Mouse (Mus musculus): ENCODE results near the gene Lrrc14b.

Lrrc14b gene

GRCm38 (mm10) chr13:74363859-74364235 is at the start of gene Lrrc14b:
Gene Lrrc14b, minus strand, starts transcription at chr13:74364005.
- peak; percentile 24 to 43 for DNase-seq

- no peak for DNase-seq
Measured at GRCm38 (mm10) chr13:74399298-74399839, 35.6 kb upstream of the Lrrc14b start, which contains the start of gene Ftl1-ps1. Gene Ftl1-ps1, plus strand, starts transcription at chr13:74399694.

GRCm38 (mm10) chr13:74391156-74391555 is 27.4 kb upstream of the Lrrc14b start:
- no peak for DNase-seq

- peak; percentile 76 to 80 for DNase-seq
Measured at GRCm38 (mm10) chr13:74390371-74390990, 26.7 kb upstream of the Lrrc14b start, which contains the start of gene Zfp72. Gene Zfp72, minus strand, starts transcription at chr13:74390836.

GRCm38 (mm10) chr13:74389730-74390129 is 25.9 kb upstream of the Lrrc14b start:
- DNase-seq: no peak

DNA sequence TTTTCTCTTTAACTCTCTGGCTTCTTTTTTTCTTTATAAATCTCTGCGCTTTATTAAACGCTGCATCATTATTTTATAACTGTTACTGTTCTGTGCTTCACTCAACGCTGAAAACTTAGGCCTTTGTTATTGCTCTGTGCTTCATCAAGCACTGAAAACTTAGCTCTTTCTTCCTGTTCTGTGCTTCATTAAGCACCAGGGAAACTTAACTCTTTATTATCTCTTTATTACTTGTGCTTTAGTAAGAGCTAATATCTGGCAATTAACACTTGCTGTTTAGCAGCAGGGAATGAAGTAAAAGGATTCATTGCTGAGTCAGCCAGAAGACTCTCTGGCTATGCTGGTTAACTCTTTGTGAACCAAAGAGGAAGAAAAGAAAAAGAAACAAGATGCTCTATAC is 18.5 kb upstream of the Lrrc14b start:
- no peak for DNase-seq

GRCm38 (mm10) chr13:74381533-74382276 is 17.9 kb upstream of the Lrrc14b start:
- DNase-seq: no peak

- DNase-seq: peak in 1 of 2 experiments; percentile 22
Measured at GRCm38 (mm10) chr13:74363176-74363858, 488 bp downstream of the Lrrc14b start.

GRCm38 (mm10) chr13:74362218-74362617 is 1.6 kb downstream of the Lrrc14b start:
- no peak for DNase-seq

DNA sequence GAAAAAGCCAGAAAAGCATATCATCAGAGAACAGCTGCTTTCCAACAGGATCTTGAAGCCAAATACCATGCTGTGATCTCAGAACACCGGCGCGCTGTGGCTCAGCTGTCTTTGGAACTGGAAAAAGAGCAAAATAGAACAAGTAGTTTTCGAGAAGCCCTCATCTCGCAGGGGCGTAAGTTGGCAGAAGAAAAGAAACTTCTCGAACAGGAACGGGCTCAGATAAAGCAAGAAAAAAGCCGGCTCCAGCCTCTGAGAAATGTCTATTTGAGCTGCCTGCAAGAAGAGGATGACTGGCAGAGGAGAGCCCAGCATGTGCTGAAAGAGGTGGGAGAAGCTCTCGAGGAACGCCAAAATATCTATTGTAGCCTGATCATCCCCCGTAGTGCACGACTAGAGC is 7.3 kb downstream of the Lrrc14b start:
- DNase-seq: no peak

DNA sequence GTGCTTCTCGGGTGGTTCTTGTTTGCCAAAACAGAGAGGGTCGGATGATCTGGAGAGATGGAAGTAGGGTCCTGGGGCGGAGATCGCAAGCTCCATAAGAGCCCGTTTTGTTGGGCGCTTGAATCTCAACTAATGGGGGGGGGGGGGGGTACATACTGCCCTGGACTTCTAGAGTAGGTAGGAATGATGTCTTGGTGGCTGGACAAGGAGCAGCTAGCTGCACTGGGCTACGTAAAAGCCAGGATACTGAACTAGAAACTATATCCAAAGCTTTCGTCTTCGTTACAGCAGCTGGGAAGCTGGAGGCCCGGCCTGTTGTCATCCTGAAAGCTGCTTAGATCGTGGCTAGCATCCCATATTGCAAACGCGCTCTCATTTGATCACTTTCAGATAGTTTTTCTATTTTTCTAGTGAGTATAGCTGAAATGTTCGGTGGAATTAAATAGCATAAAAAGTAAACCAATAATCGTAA is 13.3 kb downstream of the Lrrc14b start:
- DNase-seq: peak in 1 of 2 experiments; percentile 12

GRCm38 (mm10) chr13:74349566-74350434 is 14.0 kb downstream of the Lrrc14b start, which contains the start of the genes Sdha and Ccdc127:
Gene Sdha, minus strand, starts transcription at chr13:74350280.
Gene Ccdc127, plus strand, starts transcription at chr13:74350309.
- DNase-seq: peak; percentile 94 to 98

- DNase-seq: peak; percentile 27 to 30
Measured at GRCm38 (mm10) chr13:74341036-74341435, 22.8 kb downstream of the Lrrc14b start.

DNA sequence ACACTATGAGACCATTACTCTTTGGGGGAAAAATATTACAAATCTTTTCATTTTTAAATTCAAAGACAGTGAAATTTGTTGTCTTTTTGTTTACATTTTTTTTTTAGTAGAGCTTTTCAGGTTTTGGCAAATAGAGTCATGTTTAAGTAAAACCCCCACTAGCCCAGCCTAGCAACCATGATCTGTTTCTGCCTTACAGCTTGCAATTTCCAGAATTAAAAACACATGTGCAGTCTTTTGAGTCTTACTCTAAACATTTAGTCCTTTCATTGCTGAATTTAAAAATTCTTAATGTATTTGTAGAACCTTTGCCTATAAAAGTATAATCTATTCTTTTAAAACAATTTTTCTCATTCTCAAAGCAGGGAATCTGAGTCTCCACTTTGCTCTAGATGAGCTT is 34.5 kb downstream of the Lrrc14b start:
- no peak for DNase-seq

DNA sequence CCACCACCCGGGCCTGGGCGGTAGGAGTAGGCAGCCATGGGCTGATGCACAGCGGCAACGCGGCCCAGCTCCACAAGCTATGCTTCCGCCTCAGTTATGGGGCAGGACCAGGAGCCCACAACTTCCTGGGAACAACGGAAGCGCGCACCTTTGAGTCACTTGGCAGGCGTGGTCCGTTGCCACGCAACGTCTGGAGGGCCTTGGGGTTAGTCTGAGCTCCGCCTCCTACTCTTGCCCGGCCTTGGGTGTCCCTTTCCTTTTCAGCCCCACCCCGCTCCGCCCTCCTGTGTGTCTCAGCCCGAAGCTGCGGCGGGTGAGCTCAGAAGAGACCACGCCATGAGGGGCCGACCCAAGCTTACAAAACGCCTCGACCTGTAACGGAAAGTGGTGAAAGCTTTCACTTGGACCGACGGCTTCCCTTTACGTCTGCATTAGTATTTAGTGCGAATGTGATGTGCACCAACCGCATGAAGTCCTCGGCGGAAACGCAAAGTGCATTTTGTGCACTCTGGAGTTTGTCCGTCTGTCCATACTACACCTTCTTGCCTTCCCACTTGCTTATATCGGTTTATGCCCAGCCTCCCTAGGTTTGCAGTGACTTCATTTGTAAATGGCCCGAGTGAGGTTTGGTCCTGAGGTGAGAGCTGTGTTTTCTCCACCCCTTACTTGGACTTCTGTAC is 46.5 kb downstream of the Lrrc14b start, which contains the start of gene Pdcd6:
TSS of gene Pdcd6 (minus strand) at position 411 of the 680 bp plus-strand sequence.
- peak; percentile 88 to 94 for DNase-seq

DNA sequence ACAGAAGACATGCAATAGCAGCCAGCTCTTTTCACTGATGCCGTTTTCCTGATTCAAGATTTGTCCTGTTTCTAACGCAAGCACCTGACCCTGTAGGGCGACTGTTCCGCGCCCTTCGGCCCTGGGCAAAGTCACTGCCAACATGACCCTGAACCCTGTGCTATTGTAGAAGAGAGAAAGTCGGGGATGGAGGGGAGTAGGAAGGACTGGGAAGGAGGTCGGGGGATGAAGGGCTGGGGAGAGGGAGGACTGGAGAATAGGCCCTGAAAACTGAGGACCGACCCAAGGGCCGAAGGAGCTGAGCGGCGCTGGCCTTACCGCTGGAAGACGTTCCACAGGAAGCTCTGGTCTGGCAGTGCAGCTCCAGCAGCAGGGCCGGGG is 47.0 kb downstream of the Lrrc14b start:
- no peak for DNase-seq

DNA sequence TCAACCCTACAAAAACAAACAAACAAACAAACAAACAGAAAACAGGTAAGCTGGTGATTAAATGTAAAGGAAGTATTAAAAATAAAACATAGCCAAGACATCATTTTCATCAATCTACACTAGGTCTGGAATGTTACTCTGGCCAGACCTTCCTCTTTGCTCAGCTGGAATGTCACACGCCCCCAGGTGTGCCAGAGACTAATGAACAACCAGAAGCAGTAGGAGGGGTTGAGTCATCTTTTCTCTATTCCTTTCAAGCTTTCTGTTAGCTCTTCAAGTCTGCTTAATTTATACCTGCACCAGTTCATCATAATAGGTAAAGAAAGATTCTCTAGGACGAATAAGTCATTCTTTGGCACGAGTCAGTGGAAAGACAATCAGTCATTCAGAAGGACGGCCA is 47.4 kb downstream of the Lrrc14b start:
- no peak for DNase-seq

DNA sequence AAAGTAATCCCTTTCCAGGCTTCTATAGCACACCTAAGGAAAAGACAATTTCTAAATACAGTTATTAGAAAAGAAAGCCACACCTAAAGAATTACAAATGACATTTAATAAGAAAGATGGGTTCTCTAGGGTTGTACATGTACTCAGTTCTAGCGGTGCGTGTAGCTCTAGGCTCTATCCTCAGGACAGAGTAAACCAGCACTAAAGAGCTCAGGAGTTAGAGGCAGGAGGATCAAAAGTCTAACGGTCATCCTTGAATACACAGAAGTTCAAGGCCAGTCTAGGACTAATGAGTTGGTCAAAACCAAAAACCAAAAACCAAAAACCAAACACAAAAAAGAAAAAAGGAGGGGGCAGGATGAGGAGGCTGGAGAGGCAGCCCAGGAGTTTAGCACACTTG is 49.2 kb downstream of the Lrrc14b start:
- no peak for DNase-seq

All from cerebellum, adult 18-20 months (tissue).